ENCODE assay signal across 8 mouse cellular contexts in genomic region chr15:99029619-99030584, GRCm38 (mm10). TPM values are rescaled to one million over a fixed set of nuclear protein-coding genes. Genes with fewer than 3 reads are reported as not detected.
DNase-seq lines count a peak whose midpoint lies in the region; ATAC-seq lines count a peak whose summit lies in the region.

Tuba1c (plus strand) TSS chr15:99029891.

- H3K27ac ChIP-seq in embryonic facial prominence, embryonic 12.5 days: peak within 1 kb of the TSS; percentile 86
- H3K27ac ChIP-seq in heart, embryonic 10.5 days: peak within 1 kb of the TSS; percentile 96
- peak within 1 kb of the TSS; percentile 81 for H3K27ac ChIP-seq in kidney, embryonic 14.5 days (ENCODE audit: low read depth, low read length)
- H3K27ac ChIP-seq in liver, embryonic 12.5 days: peak within 1 kb of the TSS; percentile 99

- H3K36me3 ChIP-seq in embryonic facial prominence, embryonic 12.5 days: peaks cover 5% of the 10 kb centered on the region
- H3K36me3 ChIP-seq in heart, embryonic 10.5 days: peaks cover 9% of the 10 kb centered on the region
- peaks cover 11% of the 10 kb centered on the region for H3K36me3 ChIP-seq in kidney, embryonic 14.5 days (ENCODE audit: control insufficient read depth, insufficient read depth, low read length)
- H3K36me3 ChIP-seq in liver, embryonic 12.5 days: peaks cover 27% of the 10 kb centered on the region

- under 1% methylated on average over 52 of the region's 52 CpGs for WGBS in embryonic facial prominence, embryonic 12.5 days
- WGBS in heart, embryonic 10.5 days: 1% methylated on average over 52 of the region's 52 CpGs
- WGBS in kidney, embryonic 14.5 days: under 1% methylated on average over 52 of the region's 52 CpGs
- under 1% methylated on average over 52 of the region's 52 CpGs for WGBS in liver, embryonic 12.5 days (ENCODE audit: insufficient replicate concordance)

- no peaks in the 10 kb centered on the region for H3K27me3 ChIP-seq in embryonic facial prominence, embryonic 12.5 days
- no peaks in the 10 kb centered on the region for H3K27me3 ChIP-seq in heart, embryonic 10.5 days (ENCODE audit: insufficient read depth, poor library complexity, severe bottlenecking)
- H3K27me3 ChIP-seq in kidney, embryonic 14.5 days (ENCODE audit: control insufficient read depth, insufficient read depth, low read length): no peaks in the 10 kb centered on the region
- no peaks in the 10 kb centered on the region for H3K27me3 ChIP-seq in liver, embryonic 12.5 days (replicated peaks)

- peak; percentile 91 for ATAC-seq in embryonic facial prominence, embryonic 12.5 days (ENCODE audit: insufficient number of reproducible peaks, insufficient read depth, low FRiP score, low TSS enrichment)
- ATAC-seq in kidney, embryonic 14.5 days (ENCODE audit: low FRiP score, low TSS enrichment): peak; percentile 92
- ATAC-seq in liver, embryonic 12.5 days: peak; percentile 93

- peak; percentile 57 to 73 for DNase-seq in right cerebral cortex, postnatal 10 days (ENCODE audit: low spot score in 2 of 2)
- no peak for DNase-seq in right cerebral cortex, adult 18-20 months
- DNase-seq in heart, embryonic 10.5 days (ENCODE audit: low spot score): peak; percentile 98
- peak; percentile 96 for DNase-seq in naive thymus-derived CD4-positive, alpha-beta T cell, adult 2 months (ENCODE audit: low read depth)
- peak; percentile 89 for DNase-seq in testis, postnatal 14 days (ENCODE audit: low spot score)

- H3K4me2 ChIP-seq in embryonic facial prominence, embryonic 12.5 days (replicated peaks): peak within 1 kb of the TSS; percentile 72
- peak within 1 kb of the TSS; percentile 72 for H3K4me2 ChIP-seq in kidney, embryonic 14.5 days (replicated peaks; ENCODE audit: low read depth, low read length)
- H3K4me2 ChIP-seq in liver, embryonic 12.5 days: peak within 1 kb of the TSS; percentile 95

- H3K4me3 ChIP-seq in embryonic facial prominence, embryonic 12.5 days: peak within 1 kb of the TSS; percentile 46
- H3K4me3 ChIP-seq in heart, embryonic 10.5 days: peak within 1 kb of the TSS; percentile 83
- H3K4me3 ChIP-seq in kidney, embryonic 14.5 days (ENCODE audit: low read length): peak within 1 kb of the TSS; percentile 67
- peak within 1 kb of the TSS; percentile 89 for H3K4me3 ChIP-seq in liver, embryonic 12.5 days

- peaks cover 20% of the 10 kb centered on the region for H3K4me1 ChIP-seq in embryonic facial prominence, embryonic 12.5 days
- H3K4me1 ChIP-seq in heart, embryonic 10.5 days: peaks cover 44% of the 10 kb centered on the region
- peaks cover 20% of the 10 kb centered on the region for H3K4me1 ChIP-seq in kidney, embryonic 14.5 days (ENCODE audit: control insufficient read depth, insufficient read depth, low read length)
- peaks cover 48% of the 10 kb centered on the region for H3K4me1 ChIP-seq in liver, embryonic 12.5 days

- no peaks in the 10 kb centered on the region for H3K9me3 ChIP-seq in embryonic facial prominence, embryonic 12.5 days
- no peaks in the 10 kb centered on the region for H3K9me3 ChIP-seq in heart, embryonic 10.5 days
- H3K9me3 ChIP-seq in kidney, embryonic 14.5 days (ENCODE audit: control insufficient read depth, low read length): no peaks in the 10 kb centered on the region
- H3K9me3 ChIP-seq in liver, embryonic 12.5 days (replicated peaks): no peaks in the 10 kb centered on the region

- H3K9ac ChIP-seq in embryonic facial prominence, embryonic 12.5 days: peak within 1 kb of the TSS; percentile 53
- H3K9ac ChIP-seq in kidney, embryonic 14.5 days (ENCODE audit: low read depth, low read length): peak within 1 kb of the TSS; percentile 76
- H3K9ac ChIP-seq in liver, embryonic 12.5 days: peak within 1 kb of the TSS; percentile 93

RNA-seq across cellular contexts. Expression of gene Tuba1c, which starts in this region (rescaled TPM):
- 98.8 and 103 TPM in 2 replicates for polyA plus RNA-seq in embryonic facial prominence, embryonic 12.5 days (2016; fragmentation: Nextera tagmentation; extraction: Ambion mirVana)
- polyA plus RNA-seq in heart, embryonic 10.5 days (2016; fragmentation: Nextera tagmentation; extraction: Ambion mirVana): 172 and 183 TPM in 2 replicates
- 187 and 196 TPM in 2 replicates for polyA plus RNA-seq in kidney, embryonic 14.5 days (2014; fragmentation: Nextera tagmentation; extraction: Ambion mirVana)
- polyA plus RNA-seq in liver, embryonic 12.5 days (2016; fragmentation: Nextera tagmentation; extraction: Ambion mirVana): 242 and 244 TPM in 2 replicates
